Comparison of ENCODE assay signal across 8 mouse cellular contexts in the genomic region with DNA sequence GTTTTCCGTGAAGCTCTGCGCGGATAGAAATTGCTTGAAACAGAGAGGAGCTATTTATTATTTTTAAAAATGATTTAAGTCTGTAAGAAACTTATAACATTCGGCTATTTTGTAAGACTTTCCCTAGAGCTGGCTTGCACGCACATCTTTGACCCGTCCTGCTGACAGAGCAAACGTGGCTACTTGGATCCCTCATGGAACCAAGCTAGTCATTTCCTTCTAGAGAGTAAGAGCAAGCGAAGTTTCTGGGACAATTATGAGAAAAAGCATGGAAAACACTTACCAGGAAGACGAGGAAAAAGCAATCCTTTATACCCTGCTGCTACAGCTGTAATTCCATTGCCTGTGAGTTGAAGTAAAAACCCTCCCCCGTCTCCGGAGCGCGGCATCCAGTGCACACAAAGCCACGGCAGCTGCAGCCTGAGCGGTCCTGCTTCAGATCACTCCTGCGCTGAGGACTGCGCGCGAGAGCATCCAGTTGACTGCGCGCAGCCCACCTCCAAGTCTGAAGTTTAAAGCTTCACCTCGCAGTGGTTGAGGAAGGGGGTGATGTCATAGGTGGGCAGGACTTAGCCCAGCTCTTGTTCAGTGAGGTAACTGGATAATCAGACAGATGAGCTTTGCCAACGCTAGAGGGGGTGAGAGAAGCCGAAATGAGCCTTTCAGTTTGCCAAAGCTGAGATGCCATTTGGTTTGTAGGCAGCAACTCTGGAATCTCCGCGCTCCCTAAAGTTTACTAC. TPM values are rescaled to one million over a fixed set of nuclear protein-coding genes. Genes with fewer than 3 reads are reported as not detected.
DNase-seq lines count a peak whose midpoint lies in the region; ATAC-seq and TF ChIP-seq lines count a peak whose summit lies in the region.

A gene (minus strand): TSS at position 507 of the 740 bp plus-strand sequence.

- TF ChIP-seq POLR2A in lung, adult 2 months (IDR thresholded peaks at IDR 0.05; ENCODE audit: borderline replicate concordance, extremely low read depth, low read depth, low read length) = peak; percentile 81; the same call in 1 of the 2 replicates

- 1% methylated on average over 26 of the region's 26 CpGs for WGBS in lung, adult 2 months

- TF ChIP-seq CTCF in lung, adult 2 months (IDR thresholded peaks at IDR 0.05; ENCODE audit: insufficient read depth, low read length) = peak; percentile 53

- peak; percentile 93 for ATAC-seq in frontal cortex, adult (ENCODE audit: low TSS enrichment)
- ATAC-seq in hematopoietic stem cell, adult 5-6 weeks (replicated peaks in 1 of 2; ENCODE audit: insufficient read depth in 1 of 2, low FRiP score in 2 of 2, low TSS enrichment in 1 of 2, low read depth in 1 of 2, poor library complexity in 2 of 2, severe bottlenecking in 2 of 2) = peak; percentile 99

- H3K4me3 ChIP-seq in lung, adult 2 months (replicated peaks; ENCODE audit: extremely low read depth, low read depth, low read length) = peak within 1 kb of the TSS; percentile 87

- H3K4me1 ChIP-seq in lung, adult 2 months (ENCODE audit: control insufficient read depth, insufficient read depth, low read length) = no peaks in the 10 kb centered on the region

- peak; percentile 94 for DNase-seq in NIH3T3 (ENCODE audit: low read depth)
- peak; percentile 90 for DNase-seq in cerebellum, adult 8-10 months
- DNase-seq in layer of hippocampus, adult 8-10 months (ENCODE audit: low spot score in 2 of 2) = peak; percentile 95 to 96
- peak; percentile 83 for DNase-seq in lung, adult 2 months
- peak; percentile 86 for DNase-seq in ovary, adult 18-20 months (ENCODE audit: low spot score)
- peak; percentile 75 for DNase-seq in thymus, postnatal 4 days

RNA-seq across cellular contexts. Expression of the gene that starts here (rescaled TPM):
- total RNA-seq in hematopoietic stem cell, adult 5-6 weeks (2017) = 1.5 and 6.6 TPM in 2 replicates
- 10 to 100 TPM; 30.4 to 42.1 (median 36.0) TPM for total RNA-seq in layer of hippocampus, adult 8-10 months (2022)
- polyA plus RNA-seq in lung, adult 2 months (2012; rRNA removed) = 5.4 and 9.8 TPM in 2 replicates

Comparison
In these comparisons a context has a peak if more than half of its experiments do, and no peak if none do; other contexts are left out.
1. Peak in every context shown above with its lines: DNase-seq, ATAC-seq and H3K4me3 ChIP-seq.